Mouse (Mus musculus) heart, postnatal 0 days (tissue): ENCODE data around the gene Tmc7.

Source experiments
- CTCF ChIP-seq: IDR thresholded peaks from 2 replicates; pipeline ENCODE4 v1.5.1; 2016; ENCODE audit warnings: antibody characterized with exemption, control low read depth, low read depth
- EP300 ChIP-seq: IDR thresholded peaks from 2 replicates; pipeline ENCODE4 v1.6.1; 2016; ENCODE audit warnings: antibody characterized with exemption, low read depth

GRCm38 (mm10) chr7:118535076-118535475 is 49.5 kb downstream of the Tmc7 start:
- TF ChIP-seq CTCF (no peak), EP300 (no peak)
